Mouse (Mus musculus): ENCODE measurements around the gene Crim1.

DNA sequence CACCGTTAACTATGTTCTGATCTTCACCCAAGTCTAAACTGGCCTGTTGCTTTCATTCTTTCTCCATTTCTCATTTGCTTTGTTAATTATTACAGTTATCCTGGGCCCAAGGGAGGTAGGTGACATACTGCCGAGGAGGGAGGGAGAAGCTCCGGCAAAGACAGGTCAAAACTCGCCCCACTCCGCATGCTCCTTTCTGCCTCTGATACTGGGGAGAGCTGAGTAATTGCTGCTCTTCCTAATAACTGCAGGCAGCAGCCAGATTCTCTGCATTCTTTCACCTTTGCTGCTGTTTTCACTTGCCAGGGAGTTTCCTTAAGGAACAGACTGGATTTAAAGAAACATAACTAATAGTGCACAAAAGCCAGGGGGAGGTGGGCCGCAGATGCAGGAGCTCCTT is 13.1 kb downstream of the Crim1 start:
- TF ChIP-seq CHD2 (IDR thresholded peaks at IDR 0.05; ENCODE audit: low read depth, low read length) (no peak), ZNF384 (IDR thresholded peaks at IDR 0.05; ENCODE audit: low read depth, low read length) (no peak), HCFC1 (IDR thresholded peaks at IDR 0.05; ENCODE audit: borderline replicate concordance, insufficient read depth, low read length) (no peak)
